Mouse (Mus musculus) hindbrain, embryonic 14.5 days (tissue): Measurements from ENCODE around the gene 9930111J21Rik1. TPM values are rescaled to one million over a fixed set of nuclear protein-coding genes. Genes with fewer than 3 reads are reported as not detected.

Experiments
- ATAC-seq: fragments of 200-750 bp; cut with Nextera tagmentation; 2 replicates; pipeline ENCODE4 v1.8.0; 2017; ENCODE audit warnings: moderate number of reproducible peaks, mild to moderate bottlenecking, moderate TSS enrichment, moderate library complexity; ENCODE audit not compliant: low FRiP score
- DNase-seq: peaks from one replicate; pipeline ENCODE4 v3.0.0-alpha.2; 2015; ENCODE audit warnings: low spot score
- H3K27ac ChIP-seq: fragments of 300-500 bp; sonication (generic); 2 replicates; pipeline ENCODE4 v1.5.1; 2014; ENCODE audit warnings: mild to moderate bottlenecking, moderate library complexity
- H3K27me3 ChIP-seq: fragments of 300-500 bp; sonication (generic); 2 replicates; pipeline ENCODE4 v1.6.1; 2014; ENCODE audit warnings: mild to moderate bottlenecking, low read length, mixed read lengths; ENCODE audit not compliant: control insufficient read depth, insufficient read depth
- H3K36me3 ChIP-seq: fragments of 300-500 bp; sonication (generic); replicated peaks from 2 replicates; pipeline ENCODE4 v1.6.1; 2014; ENCODE audit not compliant: control insufficient read depth, insufficient read depth
- H3K4me1 ChIP-seq: fragments of 300-500 bp; sonication (generic); replicated peaks from 2 replicates; pipeline ENCODE4 v1.6.1; 2014; ENCODE audit warnings: antibody characterized with exemption, low read length, mixed read lengths; ENCODE audit not compliant: control insufficient read depth, insufficient read depth
- H3K4me2 ChIP-seq: fragments of 300-500 bp; sonication (generic); replicated peaks from 2 replicates; pipeline ENCODE4 v1.6.1; 2014; ENCODE audit warnings: mild to moderate bottlenecking, moderate library complexity
- H3K4me3 ChIP-seq: fragments of 300-500 bp; sonication (generic); replicated peaks from 2 replicates; pipeline ENCODE4 v1.5.1; 2014; ENCODE audit warnings: mild to moderate bottlenecking, low read length
- H3K9ac ChIP-seq: fragments of 300-500 bp; sonication (generic); 2 replicates; pipeline ENCODE4 v1.6.1; 2014
- H3K9me3 ChIP-seq: fragments of 300-500 bp; sonication (generic); 2 replicates; pipeline ENCODE4 v1.6.1; 2016; ENCODE audit warnings: low read length; ENCODE audit not compliant: control insufficient read depth
- WGBS: fragments of 180-500 bp; shearing (Covaris S2); extraction: QIAGEN DNeasy Blood & Tissue Kit; methylation state at CpG from one replicate; pipeline ENCODE4 v1.1.7; 2014; 5-methylcytosine and 5-hydroxymethylcytosine counted together
- polyA plus RNA-seq: library from polyadenylated mRNA; unstranded; fragments of >200 nt; fragmentation: Nextera tagmentation; extraction: Ambion mirVana; gene quantifications from 2 replicates; pipeline ENCODE4 v1.2.1, GENCODE M21; 2014

9930111J21Rik1 gene
- polyA plus RNA-seq, 1 experiment from 2014 or later: 0.51 TPM

GRCm38 (mm10) chr11:48898812-48899431, 80.3 kb downstream of the 9930111J21Rik1 start:
- ATAC-seq (no peak), DNase-seq (no peak)
- no peaks in the 10 kb centered on the region for H3K36me3 ChIP-seq
- WGBS: 81% methylated on average over 2 of the region's 2 CpGs
- H3K9me3 ChIP-seq: no peaks in the 10 kb centered on the region
- no peak overlapping the region for H3K9ac ChIP-seq
- no peak overlapping the region for H3K27ac ChIP-seq
- H3K27me3 ChIP-seq: no peaks in the 10 kb centered on the region
- no peak overlapping the region for H3K4me2 ChIP-seq
- H3K4me3 ChIP-seq: no peak overlapping the region
- no peaks in the 10 kb centered on the region for H3K4me1 ChIP-seq

Other genes starting within 250 kb of the 9930111J21Rik1 start
- gene Rack1, start 179.1 kb downstream of the 9930111J21Rik1 start, polyA plus RNA-seq: 418 and 454 TPM in 2 replicates
- gene Trim41, start 162.0 kb downstream of the 9930111J21Rik1 start, polyA plus RNA-seq: 4.6 and 5.6 TPM in 2 replicates
- gene Trim7, start 153.3 kb downstream of the 9930111J21Rik1 start, polyA plus RNA-seq: 1.7 and 2.5 TPM in 2 replicates
- gene Gm12184, start 152.7 kb downstream of the 9930111J21Rik1 start, polyA plus RNA-seq: 1.6 and 2.4 TPM in 2 replicates
- 4.0 and 4.2 TPM in 2 replicates for gene Irgm1, start 107.7 kb downstream of the 9930111J21Rik1 start, polyA plus RNA-seq
- gene Gm5431, start 77.2 kb downstream of the 9930111J21Rik1 start, polyA plus RNA-seq: 0.16 and 0.74 TPM in 2 replicates
- gene Psme2b, start 33.2 kb downstream of the 9930111J21Rik1 start, polyA plus RNA-seq: 2.0 and 2.1 TPM in 2 replicates
- not detected in 2 replicates for gene Olfr56, start 509 bp downstream of the 9930111J21Rik1 start, polyA plus RNA-seq
- 0.08 TPM in 1 of 2 replicates, not detected in the other for gene Gm12185, start 12.8 kb upstream of the 9930111J21Rik1 start, polyA plus RNA-seq
- not detected in 2 replicates for gene Tgtp1, start 14.8 kb upstream of the 9930111J21Rik1 start, polyA plus RNA-seq
- 0.21 and 0.41 TPM in 2 replicates for gene 9930111J21Rik2, start 71.8 kb upstream of the 9930111J21Rik1 start, polyA plus RNA-seq
- not detected in 2 replicates for gene Tgtp2, start 84.8 kb upstream of the 9930111J21Rik1 start, polyA plus RNA-seq
- 0.95 and 1.0 TPM in 2 replicates for gene Ifi47, start 97.2 kb upstream of the 9930111J21Rik1 start, polyA plus RNA-seq
- not detected in 2 replicates for gene Olfr1396, start 135.5 kb upstream of the 9930111J21Rik1 start, polyA plus RNA-seq
- gene Olfr1395, start 162.9 kb upstream of the 9930111J21Rik1 start, polyA plus RNA-seq: not detected in 2 replicates
- gene Olfr1394, start 175.0 kb upstream of the 9930111J21Rik1 start, polyA plus RNA-seq: not detected in 2 replicates
- gene Btnl9, start 207.8 kb upstream of the 9930111J21Rik1 start, polyA plus RNA-seq: 0.05 and 0.11 TPM in 2 replicates
- gene Zfp62, start 223.9 kb upstream of the 9930111J21Rik1 start, polyA plus RNA-seq: 46.8 and 48.2 TPM in 2 replicates